Mouse (Mus musculus) bone marrow, adult 2 months (tissue): ENCODE measurements at regions not wholly inside any gene's neighbourhood (a gene's known extent, or its start where the extent isn't known, plus 50 kb on each side); places are given as distances from the start of the nearest gene placed in this dataset.

Experiments
- CTCF ChIP-seq: fragments of 200-500 bp; IDR thresholded peaks from 2 replicates; pipeline ENCODE4 v1.5.1; 2011; ENCODE audit warnings: low read length, control low read depth; ENCODE audit not compliant: control insufficient read depth, insufficient read depth
- POLR2A ChIP-seq: fragments of 200-500 bp; IDR thresholded peaks from 2 replicates; pipeline ENCODE4 v1.6.1; 2011; ENCODE audit warnings: low read depth, mild to moderate bottlenecking, control low read depth, low read length, borderline replicate concordance; ENCODE audit not compliant: control insufficient read depth

DNA sequence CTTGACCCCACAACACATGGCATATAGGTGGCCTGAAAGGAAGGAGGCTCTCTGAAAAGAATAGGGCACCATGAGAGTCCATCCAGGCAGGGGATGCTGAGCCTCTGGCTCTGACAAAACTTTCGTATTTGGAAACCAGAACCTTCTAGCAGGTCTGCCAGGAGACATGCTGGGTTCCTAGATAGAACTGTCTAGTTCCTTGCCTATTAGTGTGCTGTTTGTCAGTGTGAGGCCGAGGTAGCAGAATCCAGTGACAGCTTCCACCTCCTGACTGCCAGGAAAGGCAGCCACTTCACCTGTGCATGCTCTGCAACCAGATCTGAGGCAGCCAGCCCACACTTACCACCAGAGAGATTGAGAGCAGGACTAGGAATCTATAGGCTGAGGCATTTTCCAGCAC lies 245.4 kb upstream of the 9630041A04Rik start:
- no peak for TF ChIP-seq CTCF
- no peak for TF ChIP-seq POLR2A
